Mouse (Mus musculus) heart, embryonic 16.5 days (tissue): ENCODE measurements around the gene Maml2. TPM values are rescaled to one million over a fixed set of nuclear protein-coding genes. Genes with fewer than 3 reads are reported as not detected.

ENCODE experiments used
- microRNA-seq: library from miRNA; unstranded; fragments of <30 nt; microRNA quantifications from one replicate; pipeline ENCODE4, GENCODE M21; 2017
- polyA plus RNA-seq: library from polyadenylated mRNA; unstranded; fragments of >200 nt; fragmentation: Nextera tagmentation; extraction: Ambion mirVana; gene quantifications from 2 replicates; pipeline ENCODE4 v1.2.1, GENCODE M21; 2015

Maml2 gene
- polyA plus RNA-seq, 1 experiment from 2014 or later, result 9.0 TPM

Small RNAs within 50 kb of the gene (microRNA-seq; reads per million reads assigned to microRNA genes)
- not detected for gene Gm22643

Other genes with a start within 250 kb of the Maml2 start
- gene Jrkl, start 52.1 kb upstream of the Maml2 start, polyA plus RNA-seq, result 8.0 and 8.3 TPM in 2 replicates
- 8.5 and 8.7 TPM in 2 replicates for gene Ccdc82, start 51.0 kb upstream of the Maml2 start, polyA plus RNA-seq
- not detected in 2 replicates for gene Gm17571, start 148.8 kb downstream of the Maml2 start, polyA plus RNA-seq